Mouse (Mus musculus): ENCODE data around the gene Ttf2. TPM values are rescaled to one million over a fixed set of nuclear protein-coding genes. Genes with fewer than 3 reads are reported as not detected.

Gene Ttf2
- 8.2 and 10.8 TPM in 2 replicates for polyA plus RNA-seq (2015; fragmentation: Nextera tagmentation; extraction: Ambion mirVana)

DNA sequence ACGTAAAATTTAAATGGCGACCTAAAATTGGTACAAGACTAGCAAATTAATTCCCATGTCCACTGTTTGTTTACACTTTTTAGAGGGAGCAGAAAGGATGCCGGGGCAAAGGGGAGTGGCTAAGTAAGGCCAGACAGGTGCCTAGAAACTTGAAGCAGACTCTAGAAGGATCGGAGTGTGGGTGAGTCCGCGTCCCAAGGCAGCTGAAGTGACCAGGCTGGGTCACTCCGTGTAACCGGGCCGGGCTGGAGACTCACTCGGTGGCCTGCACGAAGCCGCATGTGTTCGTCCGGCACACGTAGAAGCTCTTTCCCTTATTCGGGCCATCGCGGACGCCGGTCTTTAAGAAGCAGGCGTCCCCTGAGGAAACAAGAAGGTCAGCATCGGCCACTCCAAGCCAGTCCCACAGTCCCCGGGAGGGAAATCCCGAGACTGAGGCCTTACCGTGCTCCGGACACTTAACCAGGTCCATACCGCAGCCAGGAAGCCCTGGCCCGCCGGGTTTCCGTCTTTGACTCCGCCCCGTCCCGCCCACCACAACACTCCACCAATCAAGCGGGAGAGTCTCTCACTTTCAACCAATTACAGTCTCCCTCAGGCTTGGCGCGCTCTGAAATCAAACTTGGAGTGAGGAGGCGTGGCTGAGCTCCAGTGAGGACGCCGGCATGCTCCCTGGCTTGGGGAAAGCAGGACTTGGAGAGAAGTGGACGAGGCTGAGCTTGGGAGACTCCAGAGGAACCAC, at the start of gene Ttf2:
Gene Ttf2 (minus strand): TSS at position 488 of the 742 bp plus-strand sequence.
- ATAC-seq (replicated peaks; ENCODE audit: insufficient number of reproducible peaks, insufficient read depth, low FRiP score, low read depth): peak; percentile 99
- WGBS: under 1% methylated on average over 40 of the region's 40 CpGs

DNA sequence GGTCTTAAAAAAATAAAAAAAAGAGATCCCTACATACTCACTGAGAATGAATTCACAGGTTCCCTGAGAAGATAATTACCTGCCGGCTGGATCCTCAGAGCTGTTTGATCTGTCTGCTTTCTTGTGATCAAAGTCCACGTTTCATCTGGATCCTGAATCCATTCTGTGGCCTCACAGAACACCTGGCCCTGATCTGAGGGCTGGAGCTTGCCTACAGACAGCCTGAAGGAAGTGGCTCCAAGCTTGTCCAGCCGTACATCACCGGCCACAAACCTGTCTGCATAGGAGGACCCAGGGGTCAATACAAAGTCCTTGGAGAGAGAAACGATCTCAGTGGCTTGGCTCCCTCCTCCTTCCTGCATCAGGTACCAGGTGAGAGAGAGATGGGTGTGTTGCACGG, 49.0 kb upstream of the Ttf2 start:
- WGBS: 79% methylated on average over 6 of the region's 6 CpGs
- Histone ChIP-seq H3K27me3 (no peaks in the 10 kb centered on the region), H3K9ac (no peak overlapping the region), H3K9me3 (replicated peaks) (no peaks in the 10 kb centered on the region), H3K4me2 (no peak overlapping the region), H3K27ac (no peak overlapping the region), H3K4me1 (replicated peaks) (peaks cover 25% of the 10 kb centered on the region), H3K36me3 (no peaks in the 10 kb centered on the region), H3K4me3 (no peak overlapping the region)
- no peak for ATAC-seq (replicated peaks; ENCODE audit: insufficient number of reproducible peaks, insufficient read depth, low FRiP score, low read depth)

More for the DNA sequence above, at the start of gene Ttf2:
- Histone ChIP-seq H3K9me3 (replicated peaks) (no peaks in the 10 kb centered on the region), H3K27ac (peak within 1 kb of the TSS; percentile 55), H3K9ac (peak within 1 kb of the TSS; percentile 73), H3K27me3 (no peaks in the 10 kb centered on the region), H3K36me3 (no peaks in the 10 kb centered on the region), H3K4me3 (peak within 1 kb of the TSS; percentile 70), H3K4me1 (replicated peaks) (peaks cover 9% of the 10 kb centered on the region), H3K4me2 (peak within 1 kb of the TSS; percentile 82)

DNA sequence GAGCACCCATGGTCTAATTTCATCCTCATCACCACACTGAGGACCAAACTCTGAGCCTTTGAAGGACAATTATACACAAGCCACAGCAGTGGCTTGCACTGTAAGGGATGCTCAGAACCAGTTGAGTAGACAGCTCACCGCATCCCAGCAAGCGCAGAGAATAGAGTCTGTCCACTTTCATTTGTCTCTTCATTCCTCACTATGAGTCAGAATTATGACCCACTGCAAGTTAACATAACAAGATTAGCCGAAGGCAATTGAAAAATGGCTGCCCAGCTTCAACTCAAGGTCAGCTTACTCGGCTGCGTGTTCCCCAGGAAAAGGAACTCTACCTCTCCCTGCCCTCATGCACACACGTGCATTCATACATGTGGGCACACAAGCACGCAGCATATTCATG, 46.6 kb upstream of the Ttf2 start:
- Histone ChIP-seq H3K27me3 (no peaks in the 10 kb centered on the region), H3K9me3 (replicated peaks) (no peaks in the 10 kb centered on the region), H3K27ac (0 out of 2 replicates have a peak overlapping the region, but pooled peaks have one; percentile 18), H3K36me3 (no peaks in the 10 kb centered on the region), H3K4me2 (no peak overlapping the region), H3K4me3 (no peak overlapping the region), H3K4me1 (replicated peaks) (peaks cover 32% of the 10 kb centered on the region), H3K9ac (no peak overlapping the region)
- ATAC-seq (replicated peaks; ENCODE audit: insufficient number of reproducible peaks, insufficient read depth, low FRiP score, low read depth): no peak
- 88% methylated on average over 7 of the region's 7 CpGs for WGBS

DNA sequence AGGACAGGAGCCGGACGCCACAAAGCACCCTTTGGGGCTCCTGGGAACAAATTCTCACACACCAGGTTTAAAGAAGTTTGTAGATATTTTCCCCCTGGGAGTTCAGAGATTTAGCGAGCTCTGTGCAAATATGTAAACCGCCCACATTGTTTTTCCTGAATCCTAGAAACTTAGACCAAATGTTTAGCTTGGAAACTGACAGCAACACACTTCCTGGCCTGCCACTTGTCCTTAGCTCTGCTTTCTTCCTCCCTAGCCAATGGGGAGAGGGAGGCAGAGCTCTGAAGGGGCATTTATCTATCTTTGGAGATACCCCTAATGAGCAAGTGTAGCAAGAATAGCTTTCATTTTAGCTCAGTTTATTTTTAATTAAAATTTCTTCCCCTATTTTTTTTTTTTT, 45.8 kb upstream of the Ttf2 start:
- Histone ChIP-seq H3K27ac (peak overlapping the region; percentile 48), H3K4me1 (replicated peaks) (peaks cover 30% of the 10 kb centered on the region), H3K36me3 (no peaks in the 10 kb centered on the region), H3K4me3 (no peak overlapping the region), H3K9me3 (replicated peaks) (no peaks in the 10 kb centered on the region), H3K9ac (no peak overlapping the region), H3K27me3 (no peaks in the 10 kb centered on the region), H3K4me2 (no peak overlapping the region)
- ATAC-seq (replicated peaks; ENCODE audit: insufficient number of reproducible peaks, insufficient read depth, low FRiP score, low read depth): no peak
- 36% methylated on average over 4 of the region's 4 CpGs for WGBS

DNA sequence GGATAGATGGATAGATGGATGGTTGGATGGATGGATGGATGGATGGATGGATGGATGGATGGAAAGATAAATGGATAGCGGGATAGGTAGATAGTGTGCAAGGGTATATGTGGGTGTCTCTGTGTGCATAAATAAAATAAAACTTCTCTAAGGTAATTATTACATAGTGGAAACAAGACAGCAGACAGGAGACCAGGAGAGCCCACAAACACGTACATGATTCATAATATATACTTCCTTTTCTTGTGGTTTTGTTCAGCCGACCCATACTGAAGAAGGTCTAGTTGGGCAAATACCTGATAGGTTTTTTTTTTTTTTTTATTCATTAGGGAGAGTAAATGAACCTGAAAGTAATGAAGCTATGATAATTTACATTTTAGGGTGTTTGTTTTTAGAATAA, 44.1 kb upstream of the Ttf2 start:
- 87% methylated on average over 3 of the region's 3 CpGs for WGBS
- Histone ChIP-seq H3K4me2 (no peak overlapping the region), H3K27me3 (no peaks in the 10 kb centered on the region), H3K9me3 (replicated peaks) (no peaks in the 10 kb centered on the region), H3K9ac (no peak overlapping the region), H3K36me3 (no peaks in the 10 kb centered on the region), H3K27ac (no peak overlapping the region), H3K4me1 (replicated peaks) (peaks cover 30% of the 10 kb centered on the region), H3K4me3 (no peak overlapping the region)
- no peak for ATAC-seq (replicated peaks; ENCODE audit: insufficient number of reproducible peaks, insufficient read depth, low FRiP score, low read depth)

DNA sequence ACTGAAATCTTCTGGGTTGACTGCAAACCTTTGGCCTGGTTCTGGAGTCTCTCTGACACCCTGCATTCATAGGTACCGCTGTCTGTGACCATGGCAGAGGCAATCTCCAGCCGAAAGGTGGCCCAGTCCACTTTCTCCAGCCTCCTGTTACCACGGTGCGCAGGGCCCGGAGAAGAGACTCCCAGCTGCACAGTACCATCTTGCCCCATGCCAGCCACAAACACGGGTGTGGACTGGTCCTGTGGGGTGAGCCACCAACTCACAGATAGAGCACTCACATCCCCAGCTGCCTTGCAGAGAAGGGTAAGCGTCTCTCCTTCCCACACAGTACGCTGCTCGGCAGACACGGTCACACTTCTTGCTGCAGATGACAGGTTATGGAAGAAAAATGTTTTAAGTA, 43.5 kb upstream of the Ttf2 start:
- ATAC-seq (replicated peaks; ENCODE audit: insufficient number of reproducible peaks, insufficient read depth, low FRiP score, low read depth): no peak
- no peak overlapping the region for H3K27ac ChIP-seq

DNA sequence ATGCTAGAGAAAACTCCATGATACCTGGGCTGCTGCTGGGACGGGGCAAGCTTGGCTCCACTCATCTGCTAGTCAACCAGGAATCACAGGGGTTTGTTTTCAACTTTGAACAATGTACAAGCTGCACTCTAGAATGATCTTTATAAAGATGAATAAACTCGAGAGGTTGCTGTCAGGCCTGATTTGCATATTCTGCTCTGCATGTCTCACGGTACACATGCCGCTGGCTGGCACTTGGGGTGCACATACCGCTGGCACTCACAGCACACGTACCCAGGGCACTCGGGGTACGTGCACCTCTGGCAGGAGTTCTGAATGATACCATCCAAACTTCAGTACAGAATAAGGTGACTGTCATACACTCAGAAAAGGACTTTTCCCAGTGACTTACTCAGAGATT, 43.1 kb upstream of the Ttf2 start:
- H3K27me3 ChIP-seq: no peaks in the 10 kb centered on the region

More for the DNA sequence above, 43.5 kb upstream of the Ttf2 start:
- WGBS: 89% methylated on average over 10 of the region's 10 CpGs
- Histone ChIP-seq H3K9me3 (replicated peaks) (no peaks in the 10 kb centered on the region), H3K4me1 (replicated peaks) (peaks cover 30% of the 10 kb centered on the region), H3K36me3 (no peaks in the 10 kb centered on the region), H3K4me2 (no peak overlapping the region), H3K27me3 (no peaks in the 10 kb centered on the region), H3K4me3 (no peak overlapping the region), H3K9ac (no peak overlapping the region)

DNA sequence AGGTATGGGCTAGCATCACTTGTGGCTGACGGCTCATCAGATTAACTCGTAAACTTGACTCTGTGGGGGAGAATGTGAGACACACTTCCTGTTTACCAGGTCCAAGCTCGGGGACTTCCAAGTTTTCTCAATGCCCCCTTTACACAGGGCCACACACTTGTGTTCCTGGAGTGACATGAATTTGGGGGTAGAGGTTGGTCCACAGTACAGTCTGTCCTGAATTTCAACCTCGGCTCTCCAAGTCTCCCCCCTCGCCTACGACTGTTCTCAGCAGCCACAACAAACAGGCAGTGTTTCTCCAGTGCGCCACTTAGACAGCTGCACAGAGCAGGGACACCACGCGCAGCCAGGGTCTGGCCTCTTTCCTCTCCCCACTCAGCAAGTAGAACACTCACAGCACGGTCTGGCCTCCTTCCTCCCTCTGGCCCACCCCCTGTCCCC, 42.7 kb upstream of the Ttf2 start:
- 34% methylated on average over 10 of the region's 10 CpGs for WGBS
- ATAC-seq (replicated peaks; ENCODE audit: insufficient number of reproducible peaks, insufficient read depth, low FRiP score, low read depth): peak; percentile 87
- no peak overlapping the region for H3K4me3 ChIP-seq
- H3K27ac ChIP-seq: peak overlapping the region; percentile 48
- no peaks in the 10 kb centered on the region for H3K27me3 ChIP-seq
- H3K4me2 ChIP-seq: no peak overlapping the region
- no peak overlapping the region for H3K9ac ChIP-seq
- H3K9me3 ChIP-seq (replicated peaks): no peaks in the 10 kb centered on the region
- no peaks in the 10 kb centered on the region for H3K36me3 ChIP-seq
- peaks cover 30% of the 10 kb centered on the region for H3K4me1 ChIP-seq (replicated peaks)

More for the DNA sequence above, 43.1 kb upstream of the Ttf2 start:
- peaks cover 30% of the 10 kb centered on the region for H3K4me1 ChIP-seq (replicated peaks)
- WGBS: 78% methylated on average over 8 of the region's 8 CpGs
- H3K9me3 ChIP-seq (replicated peaks): no peaks in the 10 kb centered on the region
- no peak overlapping the region for H3K9ac ChIP-seq
- no peak overlapping the region for H3K4me2 ChIP-seq
- peak overlapping the region; percentile 48 for H3K27ac ChIP-seq
- H3K4me3 ChIP-seq: no peak overlapping the region
- H3K36me3 ChIP-seq: no peaks in the 10 kb centered on the region
- ATAC-seq (replicated peaks; ENCODE audit: insufficient number of reproducible peaks, insufficient read depth, low FRiP score, low read depth): no peak

DNA sequence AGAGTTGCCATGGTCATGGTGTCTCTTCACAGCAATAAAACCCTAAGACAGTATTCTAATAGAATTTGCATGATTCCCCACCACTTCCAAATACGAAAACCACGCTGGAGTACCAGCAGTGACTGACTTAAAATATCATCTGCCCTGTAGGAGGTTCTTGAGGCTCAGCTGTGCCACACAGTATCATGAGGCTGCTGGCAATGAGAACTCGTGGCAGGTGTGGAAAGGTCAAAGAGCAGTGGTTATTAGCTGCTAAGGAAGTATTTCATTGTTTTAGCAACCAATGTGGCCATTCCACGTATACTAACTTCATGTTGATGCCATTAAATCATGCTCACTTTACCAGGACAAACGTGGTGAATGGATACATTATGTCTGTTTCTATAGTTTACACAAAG, 41.7 kb upstream of the Ttf2 start:
- Histone ChIP-seq H3K4me2 (no peak overlapping the region), H3K4me3 (no peak overlapping the region), H3K9me3 (replicated peaks) (no peaks in the 10 kb centered on the region), H3K27me3 (no peaks in the 10 kb centered on the region), H3K4me1 (replicated peaks) (peaks cover 30% of the 10 kb centered on the region), H3K36me3 (no peaks in the 10 kb centered on the region), H3K9ac (no peak overlapping the region), H3K27ac (no peak overlapping the region)
- no peak for ATAC-seq (replicated peaks; ENCODE audit: insufficient number of reproducible peaks, insufficient read depth, low FRiP score, low read depth)
- 73% methylated on average over 5 of the region's 5 CpGs for WGBS

DNA sequence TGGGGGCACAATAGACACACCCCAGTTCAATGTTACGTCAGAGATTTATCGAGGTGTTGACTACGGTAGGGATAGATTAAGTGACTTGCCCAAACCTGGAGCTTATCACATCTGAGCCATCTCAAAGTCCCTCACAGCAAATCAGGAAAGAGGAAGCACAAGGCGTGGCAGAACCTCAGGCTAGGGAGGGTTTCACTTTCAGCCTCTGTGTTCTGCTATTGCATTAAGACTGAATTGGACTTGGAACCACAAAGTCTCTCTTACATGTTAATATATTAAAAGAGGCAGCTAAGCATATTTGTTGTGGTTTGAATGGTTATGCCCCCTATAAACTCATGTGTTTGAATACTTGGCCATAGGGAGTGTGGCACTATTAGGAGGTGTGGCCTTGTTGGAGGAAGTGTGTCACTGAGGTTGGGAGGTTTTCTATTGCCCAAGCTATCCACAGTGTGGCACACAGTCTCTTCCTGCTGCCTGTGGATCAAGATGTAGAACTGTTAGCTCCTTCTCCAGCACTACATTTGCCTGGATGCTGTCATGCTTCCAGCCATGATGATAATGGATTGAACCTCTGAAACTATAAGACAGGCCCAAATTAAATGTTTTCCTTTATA, 41.2 kb upstream of the Ttf2 start:
- H3K27me3 ChIP-seq: no peaks in the 10 kb centered on the region
- H3K4me3 ChIP-seq: no peak overlapping the region
- H3K9ac ChIP-seq: no peak overlapping the region
- ATAC-seq (replicated peaks; ENCODE audit: insufficient number of reproducible peaks, insufficient read depth, low FRiP score, low read depth): no peak
- no peaks in the 10 kb centered on the region for H3K36me3 ChIP-seq
- H3K9me3 ChIP-seq (replicated peaks): no peaks in the 10 kb centered on the region
- no peak overlapping the region for H3K27ac ChIP-seq
- WGBS: 81% methylated on average over 4 of the region's 4 CpGs
- H3K4me1 ChIP-seq (replicated peaks): peaks cover 31% of the 10 kb centered on the region
- H3K4me2 ChIP-seq: no peak overlapping the region

DNA sequence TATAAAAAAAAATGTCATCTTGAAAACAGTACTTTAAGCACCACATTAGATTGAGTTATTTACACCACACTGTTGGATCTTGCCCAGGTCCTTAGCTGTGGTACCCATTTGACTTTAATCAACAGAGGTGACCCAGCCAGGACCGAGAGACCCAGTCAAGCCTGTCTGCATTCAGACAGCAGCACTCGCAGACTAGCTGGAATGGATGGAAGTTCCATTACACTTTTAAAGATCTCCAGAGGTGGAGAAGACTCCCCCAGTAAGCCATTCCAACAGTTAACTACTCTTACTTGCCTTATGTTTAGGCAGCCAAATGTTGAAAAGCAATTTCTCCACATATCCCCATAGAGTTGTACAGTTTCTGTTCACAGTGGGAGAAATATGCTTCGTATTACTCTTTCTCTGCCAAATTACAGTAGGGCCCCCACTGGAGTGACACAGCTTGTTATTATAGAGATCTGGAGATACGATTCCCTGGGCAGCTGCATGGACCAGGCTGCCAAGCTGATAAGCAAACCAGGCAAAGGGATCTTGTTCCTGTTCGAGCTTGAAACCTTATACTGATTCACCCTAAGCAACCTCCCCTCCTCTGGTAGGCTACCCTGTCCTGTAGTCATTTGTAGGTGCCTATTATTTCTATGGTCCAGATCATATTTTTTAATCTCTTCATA, 37.8 kb upstream of the Ttf2 start:
- H3K4me3 ChIP-seq: no peak overlapping the region
- peaks cover 15% of the 10 kb centered on the region for H3K4me1 ChIP-seq (replicated peaks)
- ATAC-seq (replicated peaks; ENCODE audit: insufficient number of reproducible peaks, insufficient read depth, low FRiP score, low read depth): no peak
- WGBS: 50% methylated on average over 5 of the region's 5 CpGs
- no peak overlapping the region for H3K27ac ChIP-seq
- H3K27me3 ChIP-seq: no peaks in the 10 kb centered on the region
- no peaks in the 10 kb centered on the region for H3K9me3 ChIP-seq (replicated peaks)
- no peak overlapping the region for H3K9ac ChIP-seq
- no peak overlapping the region for H3K4me2 ChIP-seq
- H3K36me3 ChIP-seq: no peaks in the 10 kb centered on the region

Measured in heart, embryonic 15.5 days (tissue).